Mouse (Mus musculus): ENCODE measurements around the gene Tarbp1.
"Not testable (repeated sequence)": the region's sequence is repeated elsewhere in the genome, so short reads cannot be mapped to it uniquely, and the experiment has no call there.

The Tarbp1 gene

DNA sequence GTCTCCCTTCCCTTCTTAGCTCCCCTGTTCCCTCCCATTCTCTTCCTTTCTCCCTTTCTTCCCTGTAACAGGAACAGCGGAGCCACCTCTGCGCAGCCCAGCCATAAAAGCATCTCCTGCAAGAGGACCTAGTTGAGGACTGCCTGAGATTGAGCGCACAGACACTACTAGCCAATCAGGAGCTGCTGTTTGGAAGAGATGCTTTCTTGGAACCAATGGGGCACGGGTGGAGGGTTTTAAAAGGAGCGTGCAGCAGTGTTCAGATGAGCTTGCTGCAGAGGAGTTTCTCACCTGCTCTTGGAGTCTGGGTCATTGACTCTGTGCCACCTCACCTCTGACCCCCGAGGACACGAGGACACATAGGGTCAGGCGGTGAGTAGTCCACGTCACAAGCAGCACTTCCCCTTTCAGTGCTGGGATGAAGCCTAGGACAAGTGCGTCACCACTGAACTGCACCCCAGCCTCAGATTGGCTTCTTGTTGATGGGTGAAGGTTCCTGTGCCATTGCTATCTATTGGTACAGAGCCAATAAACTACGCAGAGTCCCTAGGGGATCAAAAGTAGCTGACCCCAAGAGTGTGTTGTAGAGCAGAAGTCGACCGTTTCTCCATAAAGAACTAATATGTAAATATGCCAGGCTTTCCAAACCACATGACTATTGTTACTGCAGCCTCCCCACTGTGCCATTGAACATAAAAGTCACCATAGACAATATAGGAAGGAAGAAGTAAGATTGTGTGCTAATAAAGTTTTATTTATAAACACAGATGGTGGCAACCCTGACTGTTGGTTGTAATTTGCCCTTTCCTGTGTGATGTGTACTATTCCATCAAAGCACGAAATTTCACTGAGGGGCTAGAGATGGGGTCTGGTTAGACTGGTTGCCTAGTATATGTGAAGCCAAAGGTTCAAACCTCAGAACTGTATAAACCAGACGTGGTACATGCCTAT lies 19.6 kb upstream of the Tarbp1 start:
- DNase-seq = no peak

DNA sequence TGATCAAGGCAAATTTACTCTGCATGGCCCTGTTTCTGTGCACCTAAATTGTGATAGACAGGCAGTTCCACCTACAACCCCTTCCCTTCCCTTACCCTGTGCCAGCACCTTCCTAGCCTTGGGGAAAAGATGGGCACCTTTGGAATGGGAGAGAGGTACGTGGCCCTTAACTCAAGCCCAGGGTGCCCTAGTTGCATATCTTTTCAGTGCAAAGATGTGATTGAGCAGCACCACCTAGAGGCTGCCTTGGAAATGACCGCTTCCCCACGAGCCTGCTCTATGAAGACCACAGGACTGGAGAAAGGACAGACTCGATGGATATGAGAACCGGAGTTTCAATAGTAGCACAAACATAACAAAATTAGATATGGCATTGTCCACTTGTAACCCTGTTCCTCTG lies 8.1 kb upstream of the Tarbp1 start:
- peak; percentile 76 to 84 for DNase-seq

DNA sequence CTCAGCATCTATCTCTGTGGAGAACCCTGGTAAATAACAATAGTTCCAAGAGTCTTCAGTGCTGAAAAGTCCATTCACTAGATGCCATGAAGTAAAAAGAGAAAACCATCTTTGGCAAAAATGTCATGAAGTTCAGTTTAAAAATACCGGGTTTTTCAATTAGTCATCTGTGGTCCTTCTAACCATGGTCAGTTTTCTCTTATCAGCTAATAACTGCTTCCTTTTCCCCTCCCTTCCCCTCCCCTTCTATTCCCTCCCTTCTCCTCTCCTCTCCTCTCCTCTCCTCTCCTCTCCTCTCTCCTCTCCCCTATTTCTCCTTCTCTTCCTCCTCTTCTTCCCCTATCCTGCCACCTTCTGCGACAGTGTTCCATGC lies 7.5 kb upstream of the Tarbp1 start:
- DNase-seq = no peak

DNA sequence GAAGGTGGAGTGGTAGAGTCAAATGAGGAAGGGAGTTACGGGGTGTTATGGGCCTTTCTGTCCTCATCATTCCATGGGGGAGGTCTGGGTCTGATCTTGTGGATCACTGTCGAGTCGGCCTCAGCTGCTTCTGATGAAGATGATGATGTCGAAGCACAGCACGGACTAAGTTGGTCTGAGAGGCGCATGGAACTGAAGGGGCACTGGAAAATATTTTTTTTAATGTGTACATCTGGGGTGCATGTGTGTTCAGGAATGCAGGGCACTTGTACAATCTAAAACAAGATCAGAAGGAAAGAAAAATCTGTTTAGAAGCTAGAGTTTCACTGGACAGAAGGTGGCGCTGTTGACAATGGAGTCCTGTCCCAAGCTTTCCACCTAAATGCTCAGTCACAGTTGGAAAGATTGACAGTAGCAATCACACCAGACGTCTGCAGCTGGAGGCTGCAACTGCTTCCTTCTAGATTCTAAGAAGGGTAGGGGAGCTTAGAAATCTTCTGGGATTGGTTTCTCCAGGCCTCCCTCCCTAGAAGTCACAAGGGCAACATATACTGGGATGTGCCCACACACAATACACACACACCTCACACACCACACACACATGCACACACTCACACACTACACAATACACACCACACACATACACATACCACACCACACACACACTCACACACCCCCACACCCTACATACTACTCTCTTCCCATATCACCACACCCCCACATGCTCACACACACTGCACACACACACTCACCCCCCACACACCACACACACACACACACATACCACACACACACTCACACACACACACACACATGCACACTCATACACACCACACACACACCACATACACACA lies 6.9 kb upstream of the Tarbp1 start:
- DNase-seq = peak; percentile 50 to 72

DNA sequence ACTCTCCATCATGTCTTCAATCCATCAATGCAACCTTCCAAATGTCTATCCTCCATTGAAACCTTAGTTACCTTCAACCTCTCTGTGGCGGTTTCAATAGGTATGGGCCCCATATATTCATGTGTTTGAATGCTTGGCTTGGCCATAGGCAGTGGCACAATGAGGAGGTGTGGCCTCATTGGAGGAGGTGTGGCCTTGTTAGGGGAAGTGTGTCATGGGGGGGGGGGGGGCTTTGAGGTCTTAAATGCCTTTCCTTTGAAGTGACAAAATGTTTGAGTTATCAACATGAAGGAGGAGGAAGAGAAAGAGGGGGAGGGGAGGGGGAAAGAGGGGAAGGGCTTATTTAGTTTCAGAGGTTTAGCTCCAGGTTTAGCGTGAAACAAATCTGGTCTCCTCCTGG lies 5.5 kb upstream of the Tarbp1 start:
- no peak for DNase-seq

DNA sequence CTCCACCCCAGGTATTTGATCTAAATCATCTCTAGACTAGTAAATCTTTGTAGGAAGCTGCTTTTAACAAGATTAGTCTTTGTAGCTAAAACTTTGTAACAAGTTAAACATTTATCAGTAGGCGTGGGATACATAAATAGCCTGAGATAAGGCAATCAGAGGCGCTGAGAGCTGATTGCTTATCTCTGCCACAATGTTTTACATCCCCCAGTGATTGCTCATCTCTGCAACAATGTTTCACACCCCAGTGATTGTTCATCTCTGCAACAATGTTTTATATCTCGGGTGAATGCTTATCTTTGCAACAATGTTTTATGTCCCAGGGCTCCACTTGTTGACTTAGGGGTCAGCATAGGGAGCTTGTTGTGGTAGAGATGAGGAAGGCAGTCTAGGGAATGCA lies 3.8 kb upstream of the Tarbp1 start:
- no peak for DNase-seq

DNA sequence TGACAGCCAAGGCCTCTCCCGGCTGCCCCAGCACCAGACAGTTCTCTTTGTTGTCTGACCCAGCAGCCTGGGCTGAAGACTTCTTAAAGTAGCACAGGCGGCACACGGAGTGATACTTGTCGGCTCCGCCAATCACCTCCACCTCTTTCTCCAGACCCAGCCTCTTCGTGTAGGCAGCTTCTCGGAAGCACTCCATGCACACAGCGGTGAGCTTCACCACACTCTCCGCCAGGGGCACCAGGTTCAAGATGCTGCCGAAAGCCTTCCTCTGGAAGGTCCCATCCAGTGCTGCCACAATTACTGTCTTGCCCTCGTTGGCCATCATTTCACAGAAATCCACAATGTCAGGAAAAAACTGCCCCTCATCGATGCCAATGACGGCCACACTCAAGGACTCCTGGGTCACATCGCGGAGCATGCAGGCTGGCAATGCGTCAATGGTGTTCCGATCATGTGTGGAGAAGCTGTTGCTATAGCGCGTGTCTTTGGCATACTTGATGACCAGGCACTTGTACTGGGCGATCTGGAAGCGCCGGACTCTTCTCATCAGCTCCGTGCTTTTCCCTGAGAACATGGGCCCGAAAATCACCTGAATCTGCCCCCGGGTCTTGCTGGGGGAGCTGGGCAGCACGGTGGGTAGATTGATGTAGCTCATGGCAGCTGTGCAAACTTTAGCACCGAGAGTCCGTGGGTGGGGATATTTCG lies 1.4 kb upstream of the Tarbp1 start:
- DNase-seq = not testable (repeated sequence)

DNA sequence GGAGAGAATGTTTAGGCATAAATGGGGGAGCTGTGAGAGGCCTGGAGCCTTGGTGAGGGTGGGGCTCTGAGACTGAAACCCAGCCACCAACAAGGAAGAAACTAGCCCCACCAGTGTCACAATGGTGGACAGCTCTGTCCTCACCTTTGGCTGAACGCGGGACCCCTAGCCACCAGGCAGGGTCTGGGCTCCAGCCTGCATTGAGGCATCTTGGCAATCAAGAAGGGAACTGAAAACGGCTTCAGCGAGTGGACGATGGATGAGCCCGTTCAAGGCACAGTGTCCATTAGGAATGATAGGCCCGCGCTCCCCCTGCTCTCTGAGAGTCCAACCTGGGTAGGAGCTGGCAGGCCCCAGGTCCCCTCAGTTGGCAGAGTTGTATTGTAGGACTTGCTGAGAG lies 873 bp upstream of the Tarbp1 start:
- not testable (repeated sequence) for DNase-seq

DNA sequence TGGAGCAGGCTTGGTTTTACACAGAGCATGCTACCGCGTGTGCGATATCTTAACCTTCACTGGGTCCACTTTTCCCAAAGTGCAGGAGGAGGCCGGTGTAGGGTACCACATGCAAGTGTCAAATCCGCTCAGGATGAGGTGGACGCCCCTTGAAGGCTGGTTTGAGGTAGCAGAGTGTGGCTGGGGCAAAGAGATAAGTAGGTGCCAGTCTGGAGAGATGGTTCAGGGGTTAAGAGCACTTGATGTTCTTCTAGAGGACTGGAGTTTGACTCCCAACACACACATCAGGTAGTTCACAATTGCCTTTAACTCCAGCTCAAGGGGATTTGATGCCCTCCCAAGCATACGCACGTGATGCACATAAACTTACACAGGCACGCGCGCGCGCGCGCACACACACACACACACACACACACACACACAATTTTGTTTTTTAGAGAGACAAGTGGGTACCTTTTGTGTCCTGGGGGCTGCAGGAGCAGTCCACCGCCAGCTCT lies 1.0 kb downstream of the Tarbp1 start:
- DNase-seq = no peak

DNA sequence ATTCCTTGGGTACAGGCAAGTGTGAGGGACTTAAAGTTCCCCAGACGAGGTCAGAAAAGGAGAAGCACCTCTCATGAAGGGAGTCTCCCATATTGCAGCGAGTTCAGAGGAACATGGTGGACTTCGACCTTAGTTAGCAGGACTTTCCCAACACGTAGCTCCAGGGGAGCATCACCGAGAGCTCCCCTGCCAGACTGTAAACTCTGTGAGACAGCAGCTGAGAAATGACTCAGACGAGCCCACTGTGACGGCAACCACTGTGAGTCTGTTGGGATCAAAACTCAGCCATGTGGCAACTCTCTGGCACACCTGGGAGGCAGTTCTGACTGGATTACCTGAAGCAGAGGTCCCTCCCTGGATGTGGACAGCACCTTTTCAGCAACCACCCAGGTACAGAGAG lies 10.8 kb downstream of the Tarbp1 start:
- no peak for DNase-seq

DNA sequence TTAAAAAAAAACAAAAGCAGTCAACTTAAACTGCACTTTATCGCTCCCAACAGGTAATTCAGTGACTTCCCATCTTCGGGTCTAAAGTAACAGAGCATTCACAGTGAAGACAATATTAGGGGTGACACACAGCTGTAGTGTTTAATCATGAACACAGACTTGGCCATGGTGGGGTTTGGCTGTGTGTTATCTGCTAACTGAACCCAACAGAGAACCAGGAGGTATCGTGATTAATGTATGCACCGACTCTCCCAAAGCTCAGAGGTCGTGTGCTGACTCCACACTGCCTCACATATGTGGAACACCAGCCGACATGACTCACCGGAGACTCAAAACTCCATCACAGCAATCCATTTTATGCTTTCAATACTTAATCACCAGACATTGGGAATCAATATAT lies 13.1 kb downstream of the Tarbp1 start:
- DNase-seq = no peak

DNA sequence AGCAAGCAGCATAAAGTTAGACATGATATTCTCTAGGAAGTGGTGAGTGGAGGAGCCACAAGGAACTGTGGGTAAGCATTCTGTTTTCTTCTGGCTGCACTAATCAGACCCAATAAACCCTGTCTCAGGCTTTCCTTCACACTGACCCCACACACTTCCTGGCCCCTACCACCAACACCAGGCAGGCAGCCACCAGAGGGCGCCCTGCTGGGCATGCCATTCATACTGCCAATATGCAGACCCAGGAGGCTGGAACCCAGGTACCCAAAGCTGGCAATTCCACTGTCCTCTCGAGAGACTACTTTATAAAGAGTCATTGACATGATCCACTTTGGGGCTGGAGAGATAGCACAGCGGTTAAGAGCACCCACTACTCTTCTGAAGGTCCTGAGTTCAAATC lies 14.6 kb downstream of the Tarbp1 start:
- peak; percentile 48 for DNase-seq

DNA sequence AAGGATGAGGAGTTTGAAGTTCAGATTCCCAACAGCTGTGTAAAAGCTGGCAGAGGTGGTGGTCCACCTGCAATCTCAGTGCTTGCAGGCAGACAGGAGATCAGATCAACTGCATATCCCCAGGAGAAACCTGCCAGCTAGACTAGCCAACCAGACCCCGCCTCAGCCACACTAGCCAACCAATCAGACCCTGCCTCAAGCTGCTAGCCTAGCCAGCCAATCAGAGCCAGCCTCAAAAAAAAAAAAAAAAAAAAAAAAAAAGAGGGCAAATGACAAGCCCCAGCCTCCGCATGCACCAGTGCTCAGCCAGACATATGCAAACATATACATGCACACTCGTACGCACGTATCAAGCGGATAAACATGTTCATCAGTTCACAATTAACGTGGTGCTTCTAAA lies 19.5 kb downstream of the Tarbp1 start:
- no peak for DNase-seq

DNA sequence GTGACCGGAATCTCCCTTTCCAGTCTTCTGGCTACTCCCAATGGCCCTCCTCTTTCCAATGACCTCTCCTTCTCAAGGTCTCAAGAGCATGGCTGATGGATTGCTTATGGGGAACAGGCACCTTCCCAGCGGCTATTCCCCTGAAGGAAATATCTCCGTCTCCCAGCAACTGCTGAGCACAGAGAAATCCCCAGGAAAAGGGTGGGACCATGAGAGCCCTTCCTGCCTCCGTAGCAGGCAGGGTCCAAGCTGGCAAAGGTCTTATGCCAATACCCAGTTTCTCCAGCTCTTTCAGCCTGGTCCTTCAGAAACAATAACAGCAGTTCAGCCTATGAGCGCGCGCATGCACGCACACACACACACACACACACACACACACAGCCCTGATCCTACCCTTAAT lies 23.7 kb downstream of the Tarbp1 start:
- DNase-seq = no peak

DNA sequence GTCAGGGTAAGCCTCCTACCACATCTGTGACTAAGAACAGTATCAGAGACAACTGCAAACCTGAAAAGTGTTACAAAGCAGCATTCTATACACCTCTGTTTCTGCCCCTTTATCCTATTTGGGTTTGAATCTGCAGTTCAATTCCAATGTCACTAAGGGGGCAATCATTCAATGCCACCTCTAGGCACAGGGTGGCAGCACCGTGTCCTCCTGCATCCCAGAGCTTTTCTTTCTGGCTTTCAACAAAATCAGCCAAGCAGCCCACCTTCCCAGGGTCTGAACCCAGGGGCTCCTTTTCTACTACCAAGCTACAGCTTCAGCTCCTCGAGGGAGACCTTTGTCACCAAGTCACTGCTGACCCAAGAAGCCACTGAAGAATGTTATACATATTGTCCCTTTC lies 35.9 kb downstream of the Tarbp1 start:
- no peak for DNase-seq

DNA sequence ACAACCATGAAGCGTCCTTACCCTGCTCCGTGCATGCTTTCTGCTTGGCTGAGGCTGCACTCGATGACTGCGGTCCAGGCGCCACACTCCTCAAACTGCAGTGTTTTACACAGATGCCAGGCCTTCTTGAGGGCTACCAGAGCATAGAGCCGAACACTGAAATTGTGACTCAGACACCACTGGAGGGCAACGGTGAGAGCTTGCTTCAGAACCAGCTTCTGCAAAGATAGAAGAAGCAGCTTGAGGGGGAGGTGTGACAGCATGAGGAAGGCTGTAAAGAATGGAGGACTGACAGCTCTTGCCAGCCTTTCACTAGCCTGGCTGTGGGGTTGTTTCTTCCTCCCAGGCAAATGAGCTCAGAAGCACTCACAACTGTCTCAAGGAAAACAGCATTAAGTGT lies 41.0 kb downstream of the Tarbp1 start:
- DNase-seq = no peak

DNA sequence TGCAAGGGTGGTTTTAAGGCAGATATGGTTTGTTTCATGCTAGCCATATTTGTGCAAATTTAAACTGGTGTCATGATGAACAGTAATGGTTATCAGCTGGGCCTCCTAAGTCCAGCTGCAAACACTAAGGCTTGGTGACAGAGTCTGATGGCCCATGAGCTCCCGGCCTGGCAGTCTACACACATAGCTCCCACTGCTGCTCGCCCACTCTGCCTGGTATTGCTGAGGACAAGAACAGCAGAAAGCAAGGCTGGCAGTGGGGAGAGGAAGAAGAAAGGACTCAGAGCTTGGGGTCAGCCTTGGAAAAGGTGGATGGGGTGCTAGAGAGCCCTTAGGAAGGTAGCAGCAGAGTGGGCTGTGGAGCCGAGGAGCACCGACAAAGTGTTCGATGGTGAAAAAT lies 45.2 kb downstream of the Tarbp1 start:
- no peak for DNase-seq

DNA sequence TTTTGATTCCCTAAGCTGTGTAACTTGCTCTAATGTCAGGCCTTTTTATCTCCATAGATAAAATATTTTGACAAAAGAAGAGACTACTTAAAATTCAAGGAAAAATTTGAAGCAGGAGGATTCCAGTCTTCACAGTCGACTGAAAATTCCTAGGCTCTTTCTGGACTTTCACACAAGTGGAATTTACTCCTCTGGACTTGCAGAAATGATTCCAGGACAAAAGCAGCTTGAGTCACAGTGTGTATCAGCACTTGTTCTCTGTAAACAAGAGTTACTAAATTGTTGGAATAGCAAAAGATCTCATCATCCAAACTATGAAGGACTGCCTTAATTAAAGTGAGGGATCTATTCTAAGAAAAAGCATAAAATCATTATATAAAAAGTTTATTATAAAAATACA lies 49.9 kb downstream of the Tarbp1 start:
- no peak for DNase-seq

DNA sequence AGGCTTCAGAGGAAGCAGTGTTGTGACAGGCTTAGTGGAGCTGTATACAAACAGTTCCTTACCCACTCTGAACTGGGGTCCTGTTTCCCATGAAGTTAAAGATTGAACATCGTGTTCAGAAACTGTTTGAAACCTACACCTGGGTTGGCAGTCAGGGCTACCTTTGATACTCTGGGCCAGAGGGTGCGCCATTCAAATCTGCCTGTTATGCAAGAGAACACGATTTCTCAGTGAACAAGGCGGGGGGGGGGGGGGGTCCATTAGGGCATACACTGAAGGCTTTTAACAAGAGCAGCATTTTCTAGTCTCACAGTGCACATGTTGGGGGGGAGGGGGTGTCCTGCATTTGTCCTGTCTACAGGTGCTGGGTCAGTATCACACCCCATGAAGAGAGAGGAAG lies 50.7 kb downstream of the Tarbp1 start:
- DNase-seq = no peak

DNA sequence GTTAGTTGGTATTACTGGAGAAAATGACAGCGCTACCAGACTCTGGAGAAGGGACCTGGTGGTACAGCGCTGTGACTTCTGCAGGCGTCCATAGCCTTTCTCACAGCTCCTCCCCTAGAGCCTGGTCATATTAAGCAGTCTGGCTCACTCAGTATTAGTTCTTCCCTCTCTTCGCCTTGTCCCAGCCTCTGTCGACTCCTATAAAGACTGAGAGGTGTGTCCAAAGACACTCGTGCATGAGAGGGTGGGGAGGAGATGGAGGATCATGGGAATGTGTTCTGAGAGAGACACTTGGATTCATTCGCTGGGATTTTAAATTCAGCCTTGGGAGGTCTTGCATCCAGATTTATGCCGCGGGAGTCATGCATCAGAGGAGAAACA lies 52.0 kb downstream of the Tarbp1 start:
- no peak for DNase-seq

DNA sequence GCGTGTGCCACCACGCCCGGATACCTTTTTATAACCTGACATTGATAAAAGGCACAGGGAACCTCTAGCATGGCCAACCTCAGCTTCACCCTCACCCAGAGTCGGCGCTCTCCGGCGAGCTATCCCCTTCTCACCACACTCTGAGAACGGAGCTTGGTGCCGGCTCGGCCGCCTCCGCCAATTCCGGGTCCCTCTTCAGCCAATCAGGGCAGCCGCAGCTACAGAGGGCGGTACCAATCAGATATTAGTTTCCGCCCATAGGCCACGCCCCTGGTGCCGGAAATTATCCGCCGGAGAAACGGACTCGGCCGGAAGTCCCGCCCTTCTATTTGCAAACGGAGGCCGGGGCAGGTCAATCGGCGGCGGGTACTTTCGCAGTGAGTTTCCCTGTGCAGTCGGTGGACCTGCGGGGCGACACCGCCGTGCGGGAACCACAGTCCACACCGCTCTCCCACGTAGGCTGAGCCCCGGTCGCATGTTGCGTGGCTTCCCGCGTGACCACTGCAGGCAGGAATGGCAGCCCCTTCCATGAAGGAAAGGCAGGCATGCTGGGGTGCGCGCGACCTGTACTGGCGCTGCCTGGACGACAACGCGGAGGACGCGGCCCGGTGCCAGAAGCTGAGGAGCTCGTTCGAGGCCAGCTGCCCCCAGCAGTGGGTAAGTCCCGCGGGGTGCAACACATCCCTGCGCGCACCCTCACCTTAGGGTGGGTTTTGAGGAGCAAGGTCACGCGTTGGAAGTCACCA lies 52.5 kb downstream of the Tarbp1 start, which contains the start of gene Coa6:
Gene Coa6, plus strand, starts transcription at position 342 of the 746 bp plus-strand sequence.
- peak; percentile 99 to 100 for DNase-seq

DNA sequence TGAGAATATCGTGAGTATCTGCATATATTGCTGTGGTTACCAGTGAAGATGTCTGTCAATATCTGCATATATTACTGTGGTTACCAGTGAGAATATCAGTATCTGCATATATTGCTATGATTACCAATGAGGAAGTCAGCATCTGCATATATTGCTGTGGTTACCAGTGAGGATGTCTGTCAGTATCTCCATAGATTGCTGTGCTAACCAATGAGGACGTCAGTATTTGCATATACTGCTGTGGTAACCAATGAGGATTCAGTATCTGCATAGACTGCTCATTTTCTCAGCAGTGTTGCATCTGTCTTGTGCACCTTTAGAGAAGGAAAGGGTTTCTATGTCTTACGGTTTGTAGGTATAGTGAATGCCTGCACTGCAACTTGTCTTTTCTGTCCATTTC lies 54.0 kb downstream of the Tarbp1 start:
- DNase-seq = no peak

All from cerebellum, postnatal 36 days (tissue).